ENCODE assay signal across 8 mouse cellular contexts in the genomic region with DNA sequence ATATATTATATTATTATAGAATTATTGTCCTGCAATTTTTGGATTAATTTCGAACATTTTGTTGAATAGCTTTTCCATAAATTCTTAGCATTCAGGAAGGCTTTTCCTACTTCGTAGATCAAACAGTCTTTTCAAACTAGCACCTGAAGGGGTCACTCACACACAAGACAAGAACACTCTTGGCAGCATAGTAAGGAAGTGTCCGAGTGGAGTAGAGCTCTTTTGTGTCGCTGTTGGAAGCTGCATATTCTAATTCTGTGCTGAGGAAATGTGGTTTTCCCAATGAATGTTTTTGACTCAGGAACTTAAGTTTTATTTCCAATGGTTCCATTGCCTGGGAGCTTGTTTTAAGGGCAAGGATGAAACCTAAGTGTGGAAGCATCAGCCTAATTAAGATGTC.
DNase-seq lines count a peak whose midpoint lies in the region.
"Had no signal": no experiment of that assay in that cellular context is flagged by ENCODE, and none has a peak within 500 bp of the region (broad histone marks: within the 10 kb centered on the region; RNA-seq: fewer than 3 reads in every experiment).

No protein-coding gene starts in this region.

- H3K27ac ChIP-seq in embryonic facial prominence, embryonic 10.5 days (replicated peaks), result no peak overlapping the region
- H3K27ac ChIP-seq: limb, embryonic 13.5 days had no signal

- no peak overlapping the region for H3K4me3 ChIP-seq in embryonic facial prominence, embryonic 10.5 days
- H3K4me3 ChIP-seq: limb, embryonic 13.5 days had no signal

- H3K4me1 ChIP-seq in embryonic facial prominence, embryonic 10.5 days, result 0 out of 2 replicates have a peak, but pooled peaks cover 2% of the 10 kb centered on the region

- H3K9me3 ChIP-seq in embryonic facial prominence, embryonic 10.5 days, result no peaks in the 10 kb centered on the region
- H3K9me3 ChIP-seq: limb, embryonic 13.5 days had no signal

- intact Hi-C loops in gastrocnemius, postnatal 14 days (cut with DNase I; ENCODE audit: low total_unique reads), result no loop called here

- peak; percentile 5 for DNase-seq in kidney, adult 11 months
- DNase-seq in kidney, adult 18-20 months, result no peak
- DNase-seq in R1 (ENCODE audit: low read depth, low spot score), result peak; percentile 39
- DNase-seq in embryonic facial prominence, embryonic 10.5 days (ENCODE audit: low spot score), result peak; percentile 24
- DNase-seq in lung, postnatal 14 days, result peak; percentile 8
- no peak for DNase-seq in gastrocnemius, postnatal 14 days
- DNase-seq in gastrocnemius, adult 8-10 months (ENCODE audit: low spot score in 2 of 2), result no peak

- H3K36me3 ChIP-seq in embryonic facial prominence, embryonic 10.5 days (replicated peaks), result no peaks in the 10 kb centered on the region
- H3K36me3 ChIP-seq: limb, embryonic 13.5 days had no signal

- WGBS in embryonic facial prominence, embryonic 10.5 days, result 19% methylated on average over 4 of the region's 4 CpGs

- no peaks in the 10 kb centered on the region for H3K27me3 ChIP-seq in embryonic facial prominence, embryonic 10.5 days (replicated peaks; ENCODE audit: low read depth, poor library complexity, severe bottlenecking)

Comparison
In these comparisons a context has a peak if more than half of its experiments do, and no peak if none do; other contexts are left out.
1. DNase-seq: peak in kidney, adult 11 months (single experiment), R1 (single experiment), embryonic facial prominence, embryonic 10.5 days (single experiment) and lung, postnatal 14 days (single experiment); none in kidney, adult 18-20 months (single experiment), gastrocnemius, postnatal 14 days (single experiment) and gastrocnemius, adult 8-10 months (0 of 2).